9 mouse cellular contexts compared by ENCODE assay signal in genomic region chr19:10952021-10952939, GRCm38 (mm10). TPM values are rescaled to one million over a fixed set of nuclear protein-coding genes. Genes with fewer than 3 reads are reported as not detected.
DNase-seq lines count a peak whose midpoint lies in the region; ATAC-seq lines count a peak whose summit lies in the region.
"Had no signal": no experiment of that assay in that cellular context is flagged by ENCODE, and none has a peak within 500 bp of the region (broad histone marks: within the 10 kb centered on the region; RNA-seq: fewer than 3 reads in every experiment).

No protein-coding gene starts in this region.

- no peaks in the 10 kb centered on the region for H3K27me3 ChIP-seq in intestine, embryonic 16.5 days (replicated peaks; ENCODE audit: control insufficient read depth, insufficient read depth, low read length)
- H3K27me3 ChIP-seq in midbrain, embryonic 10.5 days (ENCODE audit: low read depth, poor library complexity, severe bottlenecking): no peaks in the 10 kb centered on the region

- intact Hi-C loops in gastrocnemius, postnatal 14 days (cut with DNase I; ENCODE audit: low total_unique reads): no loop called here

- WGBS in intestine, embryonic 16.5 days: 36% methylated on average over 11 of the region's 11 CpGs
- 73% methylated on average over 11 of the region's 11 CpGs for WGBS in midbrain, embryonic 10.5 days

- peak; percentile 10 to 68 for DNase-seq in adrenal gland, adult (ENCODE audit: inconsistent age in 2 of 2, low spot score in 1 of 2)
- DNase-seq in adrenal gland, adult 18-20 months (ENCODE audit: low spot score in 2 of 2): no peak
- DNase-seq in MN1 (ENCODE audit: low spot score): peak; percentile 62
- DNase-seq in gastrocnemius, postnatal 14 days: peak; percentile 72
- DNase-seq in midbrain, embryonic 10.5 days (ENCODE audit: low spot score): peak; percentile 40
- DNase-seq in yolk sac, embryonic 10.5 days (ENCODE audit: low spot score): peak; percentile 77
- no peak for DNase-seq in spleen, postnatal 4 days (ENCODE audit: low spot score in 2 of 2)

- H3K4me2 ChIP-seq in intestine, embryonic 16.5 days (ENCODE audit: low read depth, low read length): 0 out of 2 replicates have a peak overlapping the region, but pooled peaks have one; percentile 14

- H3K36me3 ChIP-seq in intestine, embryonic 16.5 days (ENCODE audit: control insufficient read depth, insufficient read depth, low read length): no peaks in the 10 kb centered on the region
- H3K36me3 ChIP-seq in midbrain, embryonic 10.5 days: no peaks in the 10 kb centered on the region

- H3K9ac ChIP-seq in intestine, embryonic 16.5 days (ENCODE audit: low read depth, low read length): no peak overlapping the region

- peak; percentile 62 for ATAC-seq in intestine, embryonic 16.5 days

- peaks cover 20% of the 10 kb centered on the region for H3K4me1 ChIP-seq in intestine, embryonic 16.5 days (ENCODE audit: control insufficient read depth, insufficient read depth, low read length)
- peaks cover 41% of the 10 kb centered on the region for H3K4me1 ChIP-seq in midbrain, embryonic 10.5 days

- no peaks in the 10 kb centered on the region for H3K9me3 ChIP-seq in intestine, embryonic 16.5 days (ENCODE audit: control insufficient read depth, low read length)
- H3K9me3 ChIP-seq in midbrain, embryonic 10.5 days (replicated peaks): no peaks in the 10 kb centered on the region

- no peak overlapping the region for H3K4me3 ChIP-seq in intestine, embryonic 16.5 days (ENCODE audit: low read length)
- no peak overlapping the region for H3K4me3 ChIP-seq in midbrain, embryonic 10.5 days

- H3K27ac ChIP-seq in intestine, embryonic 16.5 days (ENCODE audit: low read length): peak overlapping the region; percentile 94
- 0 out of 2 replicates have a peak overlapping the region, but pooled peaks have one; percentile 0 for H3K27ac ChIP-seq in midbrain, embryonic 10.5 days (replicated peaks)

RNA-seq across cellular contexts. Expression of gene Ccdc86, which starts 3.2 kb away (rescaled TPM):
- 10 to 100 TPM; 16.2 to 20.0 TPM for total RNA-seq in adrenal gland, adult 18-20 months (2021)
- total RNA-seq in gastrocnemius, postnatal 14 days (2021): 10 to 100 TPM; 17.7 to 25.7 TPM
- polyA plus RNA-seq in intestine, embryonic 16.5 days (2015; fragmentation: Nextera tagmentation; extraction: Ambion mirVana): 25.6 and 29.4 TPM in 2 replicates
- polyA plus RNA-seq in midbrain, embryonic 10.5 days (2016; fragmentation: Nextera tagmentation; extraction: Ambion mirVana): 31.1 and 39.2 TPM in 2 replicates

RNA-seq across cellular contexts. Expression of gene Ptgdr2, which starts 15.3 kb away (rescaled TPM):
- not detected for total RNA-seq in adrenal gland, adult 18-20 months (2021)
- total RNA-seq in gastrocnemius, postnatal 14 days (2021): under 1 TPM in 1 of 2 experiments, not detected in 1; 0.08 TPM
- polyA plus RNA-seq in intestine, embryonic 16.5 days (2015; fragmentation: Nextera tagmentation; extraction: Ambion mirVana): 0.05 and 0.11 TPM in 2 replicates
- polyA plus RNA-seq in midbrain, embryonic 10.5 days (2016; fragmentation: Nextera tagmentation; extraction: Ambion mirVana): 0.04 and 0.09 TPM in 2 replicates

RNA-seq across cellular contexts. Expression of gene Ms4a10, which starts 22.2 kb away (rescaled TPM):
- total RNA-seq in adrenal gland, adult 18-20 months (2021): 10 to 100 TPM in 1 of 2 experiments, under 1 TPM in 1; 0.51 to 25.4 TPM
- not detected for total RNA-seq in gastrocnemius, postnatal 14 days (2021)
- polyA plus RNA-seq in intestine, embryonic 16.5 days (2015; fragmentation: Nextera tagmentation; extraction: Ambion mirVana): 111 and 159 TPM in 2 replicates
- not detected in 2 replicates for polyA plus RNA-seq in midbrain, embryonic 10.5 days (2016; fragmentation: Nextera tagmentation; extraction: Ambion mirVana)

RNA-seq across cellular contexts. Expression of gene Zp1, which starts 31.8 kb away (rescaled TPM):
- not detected for total RNA-seq in adrenal gland, adult 18-20 months (2021)
- total RNA-seq in gastrocnemius, postnatal 14 days (2021): under 1 TPM in 1 of 2 experiments, not detected in 1; 0.51 TPM
- not detected in 2 replicates for polyA plus RNA-seq in intestine, embryonic 16.5 days (2015; fragmentation: Nextera tagmentation; extraction: Ambion mirVana)
- polyA plus RNA-seq in midbrain, embryonic 10.5 days (2016; fragmentation: Nextera tagmentation; extraction: Ambion mirVana): not detected in 2 replicates
- polyA plus RNA-seq: liver, embryonic 16.5 days had no signal

RNA-seq across cellular contexts. Expression of gene Ms4a15, which starts 40.8 kb away (rescaled TPM):
- total RNA-seq in adrenal gland, adult 18-20 months (2021): not detected
- total RNA-seq in gastrocnemius, postnatal 14 days (2021): not detected
- 0.31 and 0.37 TPM in 2 replicates for polyA plus RNA-seq in intestine, embryonic 16.5 days (2015; fragmentation: Nextera tagmentation; extraction: Ambion mirVana)
- polyA plus RNA-seq in midbrain, embryonic 10.5 days (2016; fragmentation: Nextera tagmentation; extraction: Ambion mirVana): not detected in 2 replicates
- polyA plus RNA-seq: liver, embryonic 16.5 days had no signal

Comparison
In these comparisons a context has a peak if more than half of its experiments do, and no peak if none do; other contexts are left out.
1. DNase-seq: peak in adrenal gland, adult (2 of 2), MN1 (single experiment), gastrocnemius, postnatal 14 days (single experiment), midbrain, embryonic 10.5 days (single experiment) and yolk sac, embryonic 10.5 days (single experiment); none in adrenal gland, adult 18-20 months (0 of 2) and spleen, postnatal 4 days (0 of 2).